Mouse (Mus musculus) G1E (cell line): Measurements from ENCODE around the gene Kcnmb2.

Source experiments
- CTCF ChIP-seq: IDR thresholded peaks from 2 replicates; pipeline ENCODE4 v1.5.1; 2012; ENCODE audit warnings: low read depth, low read length, inconsistent platforms, mixed read lengths
- GATA1 ChIP-seq: IDR thresholded peaks from 2 replicates; pipeline ENCODE4 v1.6.1; 2012; ENCODE audit warnings: borderline replicate concordance, low read length, inconsistent platforms, mixed read lengths

DNA sequence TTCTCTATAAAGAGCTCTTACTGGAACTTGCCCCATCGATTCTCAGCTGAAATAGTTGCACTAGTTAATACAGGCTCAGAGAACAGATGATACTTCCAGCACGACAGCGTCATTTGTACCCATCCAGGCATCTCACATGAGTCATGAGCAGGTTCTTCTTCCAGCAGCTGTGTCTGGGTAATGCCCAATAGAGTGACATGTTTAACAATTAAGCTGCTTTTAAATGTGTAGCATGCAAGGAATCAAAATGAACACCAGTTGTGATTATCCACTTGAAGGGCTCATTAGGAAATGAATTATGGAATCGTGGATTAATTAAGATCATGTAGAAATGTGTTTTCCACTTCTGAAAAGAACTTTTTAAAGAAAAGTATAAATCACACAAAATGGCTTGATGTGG is 245.4 kb downstream of the Kcnmb2 start:
- TF ChIP-seq GATA1 (no peak), CTCF (no peak)
